Mouse (Mus musculus) MEL (cell line): ENCODE results near the gene Pfkfb4.

ENCODE experiments used
- CHD2 ChIP-seq: IDR thresholded peaks from 2 replicates; pipeline ENCODE4 v1.6.1; 2011; ENCODE audit warnings: low read length, improper control_type of control experiment
- E2F4 ChIP-seq: IDR thresholded peaks from 2 replicates; pipeline ENCODE4 v1.6.1; 2011; ENCODE audit warnings: low read depth, low read length, improper control_type of control experiment, borderline replicate concordance
- NRF1 ChIP-seq: IDR thresholded peaks from 2 replicates; pipeline ENCODE4 v1.6.1; 2014; ENCODE audit warnings: low read depth, mild to moderate bottlenecking, inconsistent platforms, low read length, improper control_type of control experiment, moderate library complexity; ENCODE audit not compliant: poor library complexity, insufficient read depth, severe bottlenecking
- POLR2A ChIP-seq, 2 experiments: IDR thresholded peaks; 2 replicates each; pipeline ENCODE4 v1.6.1; 2011 to 2012; ENCODE audit warnings: low read length in 2 of 2, mild to moderate bottlenecking in 2 of 2, control low read depth in 1 of 2, improper control_type of control experiment in 1 of 2, low read depth in 1 of 2, moderate library complexity in 1 of 2; ENCODE audit not compliant: control insufficient read depth in 1 of 2, insufficient read depth in 1 of 2, poor library complexity in 1 of 2
- POLR2AphosphoS2 ChIP-seq: IDR thresholded peaks from 2 replicates; pipeline ENCODE4 v1.6.1; 2011; ENCODE audit warnings: low read length, improper control_type of control experiment
- USF2 ChIP-seq, 2 experiments: IDR thresholded peaks; 2 replicates each; pipeline ENCODE4 v1.6.1; 2011 to 2012; ENCODE audit warnings: improper control_type of control experiment in 2 of 2, low read length in 2 of 2, borderline replicate concordance in 1 of 2, inconsistent platforms in 1 of 2, low read depth in 1 of 2, mild to moderate bottlenecking in 1 of 2; ENCODE audit not compliant: insufficient read depth in 1 of 2

- TF ChIP-seq CHD2 (no peak), NRF1 (no peak), USF2 (IDR thresholded peaks at IDR 0.05; ENCODE audit: borderline replicate concordance in 1 of 2, insufficient read depth in 1 of 2, low read depth in 1 of 2, low read length in 2 of 2) (no peak), E2F4 (no peak), POLR2A (IDR thresholded peaks at IDR 0.05; ENCODE audit: control insufficient read depth in 1 of 2, insufficient read depth in 1 of 2, low read depth in 1 of 2, low read length in 2 of 2, poor library complexity in 1 of 2) (0 out of 4 replicates have a peak, but pooled peaks of 1 of the 2 experiments have one; percentile 48), POLR2AphosphoS2 (no peak)
These were observed 6.9 kb downstream of the Pfkfb4 start for GRCm38 (mm10) chr9:108998287-108999166.
